Mouse (Mus musculus): ENCODE measurements around the gene Atoh1. TPM values are rescaled to one million over a fixed set of nuclear protein-coding genes. Genes with fewer than 3 reads are reported as not detected.

Atoh1 gene
- total and polyA plus RNA-seq, 2 experiments: not detected

DNA sequence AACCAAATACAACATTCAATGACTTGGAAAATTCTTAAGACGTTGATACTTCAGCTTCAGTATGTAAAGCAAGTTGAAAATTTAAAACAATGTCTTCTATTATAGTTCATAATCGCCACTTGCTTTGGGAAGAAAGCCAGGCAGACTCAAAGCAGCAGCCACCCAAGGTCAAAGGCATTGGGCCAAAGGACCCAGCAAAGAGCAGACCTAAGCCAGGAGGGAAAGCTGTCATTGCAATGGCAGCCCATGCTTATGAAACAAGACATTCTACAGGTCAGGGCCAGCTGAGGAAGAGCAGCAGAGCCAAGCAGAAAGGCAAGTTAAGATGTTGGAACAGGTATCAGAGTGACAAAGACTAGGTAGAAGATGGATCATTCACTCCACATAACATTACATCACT, 25.3 kb upstream of the Atoh1 start:
- no peak overlapping the region for H3K27ac ChIP-seq (replicated peaks; ENCODE audit: insufficient read depth, low read depth, low read length)
- H3K4me3 ChIP-seq (ENCODE audit: insufficient read depth, low read depth, low read length): no peak overlapping the region
- no peaks in the 10 kb centered on the region for H3K4me1 ChIP-seq (ENCODE audit: control insufficient read depth, insufficient read depth, low read length)
- 64% methylated on average over 2 of the region's 2 CpGs for WGBS
- H3K9ac ChIP-seq (ENCODE audit: low read depth, low read length): no peak overlapping the region
- no peaks in the 10 kb centered on the region for H3K79me2 ChIP-seq (ENCODE audit: control insufficient read depth, insufficient read depth, low read length)
- H3K27me3 ChIP-seq (ENCODE audit: control insufficient read depth, insufficient read depth, low read length): no peaks in the 10 kb centered on the region
- no peak for DNase-seq (ENCODE audit: extremely low read depth, low read depth, low spot score)
- no peak for TF ChIP-seq POLR2A (IDR thresholded peaks at IDR 0.05; ENCODE audit: extremely low read depth, insufficient read depth, low read length)
- no peak for TF ChIP-seq CTCF (IDR thresholded peaks at IDR 0.05; ENCODE audit: low read depth, low read length)
- no peaks in the 10 kb centered on the region for H3K36me3 ChIP-seq (ENCODE audit: control insufficient read depth, insufficient read depth, low read length)

DNA sequence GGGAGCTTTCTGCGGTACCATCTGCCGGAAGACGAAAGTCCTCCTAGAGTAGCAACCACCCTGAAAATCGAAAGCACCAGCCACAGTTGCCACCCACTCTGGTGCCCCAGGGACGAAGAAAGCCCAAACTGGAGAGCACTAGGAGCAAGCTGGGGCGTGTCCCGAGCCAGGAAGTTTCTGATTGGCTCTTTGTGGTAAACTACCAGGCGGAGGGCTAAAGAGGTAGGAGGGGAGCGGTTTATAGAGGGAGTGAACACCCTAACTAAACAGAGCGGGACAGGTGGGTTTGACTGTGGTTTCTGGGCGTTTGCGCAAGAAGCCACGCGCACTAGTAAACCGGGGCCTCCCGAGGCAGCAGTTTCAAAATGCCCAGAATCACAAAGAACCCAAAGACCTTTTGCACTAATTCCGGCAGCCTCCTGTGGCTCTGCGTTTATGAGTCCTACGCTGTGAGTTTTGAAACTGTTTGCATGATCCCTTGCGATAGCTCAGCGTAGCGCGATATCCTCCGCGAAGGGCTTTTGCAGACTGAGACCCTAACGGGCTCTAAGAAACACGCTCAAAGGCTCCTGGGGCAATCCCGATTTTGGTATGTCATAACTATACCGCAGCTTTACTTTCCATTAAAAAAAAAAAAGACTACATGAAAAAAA, 1.0 kb upstream of the Atoh1 start:
- 2% methylated on average over 29 of the region's 29 CpGs for WGBS
- Histone ChIP-seq H3K79me2 (ENCODE audit: control insufficient read depth, insufficient read depth, low read length) (no peaks in the 10 kb centered on the region), H3K27ac (replicated peaks; ENCODE audit: insufficient read depth, low read depth, low read length) (no peak overlapping the region), H3K4me1 (ENCODE audit: control insufficient read depth, insufficient read depth, low read length) (peaks cover 6% of the 10 kb centered on the region; the same call in 1 of the 2 replicates), H3K36me3 (ENCODE audit: control insufficient read depth, insufficient read depth, low read length) (no peaks in the 10 kb centered on the region), H3K27me3 (ENCODE audit: control insufficient read depth, insufficient read depth, low read length) (peaks cover 22% of the 10 kb centered on the region), H3K4me3 (ENCODE audit: insufficient read depth, low read depth, low read length) (no peak overlapping the region), H3K9ac (ENCODE audit: low read depth, low read length) (no peak overlapping the region)
- DNase-seq (ENCODE audit: extremely low read depth, low read depth, low spot score): peak; percentile 58
- TF ChIP-seq POLR2A (IDR thresholded peaks at IDR 0.05; ENCODE audit: extremely low read depth, insufficient read depth, low read length) (no peak), CTCF (IDR thresholded peaks at IDR 0.05; ENCODE audit: low read depth, low read length) (no peak)

DNA sequence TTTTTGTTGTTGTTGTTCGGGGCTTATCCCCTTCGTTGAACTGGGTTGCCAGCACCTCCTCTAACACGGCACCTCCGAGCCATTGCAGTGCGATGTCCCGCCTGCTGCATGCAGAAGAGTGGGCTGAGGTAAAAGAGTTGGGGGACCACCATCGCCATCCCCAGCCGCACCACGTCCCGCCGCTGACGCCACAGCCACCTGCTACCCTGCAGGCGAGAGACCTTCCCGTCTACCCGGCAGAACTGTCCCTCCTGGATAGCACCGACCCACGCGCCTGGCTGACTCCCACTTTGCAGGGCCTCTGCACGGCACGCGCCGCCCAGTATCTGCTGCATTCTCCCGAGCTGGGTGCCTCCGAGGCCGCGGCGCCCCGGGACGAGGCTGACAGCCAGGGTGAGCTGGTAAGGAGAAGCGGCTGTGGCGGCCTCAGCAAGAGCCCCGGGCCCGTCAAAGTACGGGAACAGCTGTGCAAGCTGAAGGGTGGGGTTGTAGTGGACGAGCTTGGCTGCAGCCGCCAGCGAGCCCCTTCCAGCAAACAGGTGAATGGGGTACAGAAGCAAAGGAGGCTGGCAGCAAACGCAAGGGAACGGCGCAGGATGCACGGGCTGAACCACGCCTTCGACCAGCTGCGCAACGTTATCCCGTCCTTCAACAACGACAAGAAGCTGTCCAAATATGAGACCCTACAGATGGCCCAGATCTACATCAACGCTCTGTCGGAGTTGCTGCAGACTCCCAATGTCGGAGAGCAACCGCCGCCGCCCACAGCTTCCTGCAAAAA, 496 bp downstream of the Atoh1 start:
- TF ChIP-seq CTCF (IDR thresholded peaks at IDR 0.05; ENCODE audit: low read depth, low read length): no peak
- no peak for TF ChIP-seq POLR2A (IDR thresholded peaks at IDR 0.05; ENCODE audit: extremely low read depth, insufficient read depth, low read length)
- Histone ChIP-seq H3K36me3 (ENCODE audit: control insufficient read depth, insufficient read depth, low read length) (no peaks in the 10 kb centered on the region), H3K9ac (ENCODE audit: low read depth, low read length) (no peak overlapping the region), H3K4me1 (ENCODE audit: control insufficient read depth, insufficient read depth, low read length) (peaks cover 6% of the 10 kb centered on the region; the same call in 1 of the 2 replicates), H3K4me3 (ENCODE audit: insufficient read depth, low read depth, low read length) (peak overlapping the region; percentile 27; the same call in 1 of the 2 replicates), H3K27me3 (ENCODE audit: control insufficient read depth, insufficient read depth, low read length) (peaks cover 27% of the 10 kb centered on the region), H3K27ac (replicated peaks; ENCODE audit: insufficient read depth, low read depth, low read length) (no peak overlapping the region), H3K79me2 (ENCODE audit: control insufficient read depth, insufficient read depth, low read length) (no peaks in the 10 kb centered on the region)
- 1% methylated on average over 53 of the region's 53 CpGs for WGBS
- DNase-seq (ENCODE audit: extremely low read depth, low read depth, low spot score): no peak

DNA sequence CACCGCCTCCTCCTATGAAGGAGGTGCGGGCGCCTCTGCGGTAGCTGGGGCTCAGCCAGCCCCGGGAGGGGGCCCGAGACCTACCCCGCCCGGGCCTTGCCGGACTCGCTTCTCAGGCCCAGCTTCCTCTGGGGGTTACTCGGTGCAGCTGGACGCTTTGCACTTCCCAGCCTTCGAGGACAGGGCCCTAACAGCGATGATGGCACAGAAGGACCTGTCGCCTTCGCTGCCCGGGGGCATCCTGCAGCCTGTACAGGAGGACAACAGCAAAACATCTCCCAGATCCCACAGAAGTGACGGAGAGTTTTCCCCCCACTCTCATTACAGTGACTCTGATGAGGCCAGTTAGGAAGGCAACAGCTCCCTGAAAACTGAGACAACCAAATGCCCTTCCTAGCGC, 1.1 kb downstream of the Atoh1 start:
- no peaks in the 10 kb centered on the region for H3K79me2 ChIP-seq (ENCODE audit: control insufficient read depth, insufficient read depth, low read length)
- no peak overlapping the region for H3K9ac ChIP-seq (ENCODE audit: low read depth, low read length)
- H3K4me1 ChIP-seq (ENCODE audit: control insufficient read depth, insufficient read depth, low read length): peaks cover 6% of the 10 kb centered on the region; the same call in 1 of the 2 replicates
- no peak for TF ChIP-seq CTCF (IDR thresholded peaks at IDR 0.05; ENCODE audit: low read depth, low read length)
- TF ChIP-seq POLR2A (IDR thresholded peaks at IDR 0.05; ENCODE audit: extremely low read depth, insufficient read depth, low read length): no peak
- H3K36me3 ChIP-seq (ENCODE audit: control insufficient read depth, insufficient read depth, low read length): no peaks in the 10 kb centered on the region
- H3K27ac ChIP-seq (replicated peaks; ENCODE audit: insufficient read depth, low read depth, low read length): no peak overlapping the region
- WGBS: 3% methylated on average over 19 of the region's 19 CpGs
- no peak for DNase-seq (ENCODE audit: extremely low read depth, low read depth, low spot score)
- H3K4me3 ChIP-seq (ENCODE audit: insufficient read depth, low read depth, low read length): no peak overlapping the region
- peaks cover 31% of the 10 kb centered on the region for H3K27me3 ChIP-seq (ENCODE audit: control insufficient read depth, insufficient read depth, low read length)

- no peak overlapping the region for H3K27ac ChIP-seq (replicated peaks; ENCODE audit: insufficient read depth, low read depth, low read length)
- 10% methylated on average over 14 of the region's 14 CpGs for WGBS
- H3K9ac ChIP-seq (ENCODE audit: low read depth, low read length): no peak overlapping the region
- DNase-seq (ENCODE audit: extremely low read depth, low read depth, low spot score): no peak
- H3K36me3 ChIP-seq (ENCODE audit: control insufficient read depth, insufficient read depth, low read length): no peaks in the 10 kb centered on the region
- H3K79me2 ChIP-seq (ENCODE audit: control insufficient read depth, insufficient read depth, low read length): no peaks in the 10 kb centered on the region
- TF ChIP-seq POLR2A (IDR thresholded peaks at IDR 0.05; ENCODE audit: extremely low read depth, insufficient read depth, low read length) (no peak), CTCF (IDR thresholded peaks at IDR 0.05; ENCODE audit: low read depth, low read length) (no peak)
- peaks cover 6% of the 10 kb centered on the region; the same call in 1 of the 2 replicates for H3K4me1 ChIP-seq (ENCODE audit: control insufficient read depth, insufficient read depth, low read length)
- no peak overlapping the region for H3K4me3 ChIP-seq (ENCODE audit: insufficient read depth, low read depth, low read length)
- H3K27me3 ChIP-seq (ENCODE audit: control insufficient read depth, insufficient read depth, low read length): peaks cover 31% of the 10 kb centered on the region
Measured at GRCm38 (mm10) chr6:64730506-64731020, 1.6 kb downstream of the Atoh1 start.

All from liver, adult 2 months (tissue).